Mouse (Mus musculus): ENCODE data around the gene Sult2b1. TPM values are rescaled to one million over a fixed set of nuclear protein-coding genes. Genes with fewer than 3 reads are reported as not detected.

Sult2b1 gene
- 10 to 100 TPM; 11.8 to 12.0 TPM for total RNA-seq (2021)
- long read RNA-seq, transcript Sult2b1-207 (6 exons, 1,242 nt), result major isoform, 9 of 12 reads
- long read RNA-seq, partial matches to known transcripts, result 0 of 12 reads
- long read RNA-seq, other reads (novel, unspliced or antisense), result 2 of 12 reads

DNA sequence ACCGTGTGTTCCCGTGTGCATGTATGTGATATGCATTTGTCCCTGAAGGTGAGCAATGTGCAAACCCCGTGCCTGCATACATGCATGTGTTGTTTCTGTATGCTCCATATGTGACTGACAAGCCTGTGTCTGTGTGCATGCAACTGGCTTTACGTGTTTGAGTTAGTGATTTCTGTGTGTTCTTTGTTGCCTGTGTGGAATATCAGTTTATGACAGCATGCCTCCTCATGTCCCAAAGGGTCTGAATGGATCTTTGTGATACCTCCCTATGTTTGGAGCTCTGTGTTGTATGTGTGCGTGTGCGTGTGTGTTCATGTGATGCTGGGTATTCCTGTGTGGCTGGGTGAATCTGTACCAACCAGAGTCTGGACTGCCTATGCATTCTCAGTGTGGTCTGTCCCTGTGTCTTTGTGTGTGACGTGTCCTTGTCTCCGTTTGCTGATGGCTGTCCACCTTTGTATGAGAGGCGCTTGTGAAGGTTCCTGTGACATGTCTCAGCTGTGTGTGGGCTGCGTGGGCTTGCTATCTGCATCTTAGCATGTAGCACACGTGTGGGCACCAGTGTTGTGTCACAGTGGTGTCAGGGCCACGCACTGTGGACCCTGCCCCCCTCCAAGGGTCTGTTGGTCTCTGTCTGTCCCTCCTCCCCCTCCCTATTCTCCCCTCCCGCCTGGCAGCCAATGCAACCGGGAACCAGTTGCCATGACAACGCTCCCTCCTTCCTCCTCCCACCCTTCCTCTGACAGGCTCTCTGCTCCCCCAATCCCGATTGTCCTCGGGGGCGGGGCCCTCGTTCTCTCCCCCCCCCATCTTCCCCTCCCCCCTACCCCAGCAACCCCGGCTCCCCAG is at the start of gene Sult2b1:
TSS of gene Sult2b1 (minus strand) at position 146 of the 849 bp plus-strand sequence.
- peak; percentile 93 to 94 for DNase-seq (ENCODE audit: low spot score in 2 of 2)

DNA sequence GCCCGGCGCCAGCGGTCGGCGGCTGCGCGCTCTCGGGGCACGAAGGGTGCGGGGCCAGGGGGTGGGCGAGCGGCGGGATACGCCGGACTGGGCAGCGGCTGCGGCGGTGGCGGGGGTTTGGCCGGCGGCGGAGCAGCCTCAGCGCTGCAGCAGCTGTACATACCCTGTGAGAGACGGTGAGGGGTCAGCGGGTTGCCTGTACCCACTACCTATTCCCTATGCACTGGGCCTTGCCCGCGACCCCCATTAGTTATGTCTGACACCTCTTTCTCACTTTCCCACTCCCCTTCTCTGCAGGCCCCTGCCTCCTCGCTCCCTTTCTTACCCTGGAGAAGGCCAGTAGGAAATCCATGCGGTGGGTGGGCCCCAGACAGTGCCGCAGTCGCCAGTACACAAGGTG is 49.5 kb upstream of the Sult2b1 start:
- no peak for DNase-seq (ENCODE audit: low spot score in 2 of 2)

DNA sequence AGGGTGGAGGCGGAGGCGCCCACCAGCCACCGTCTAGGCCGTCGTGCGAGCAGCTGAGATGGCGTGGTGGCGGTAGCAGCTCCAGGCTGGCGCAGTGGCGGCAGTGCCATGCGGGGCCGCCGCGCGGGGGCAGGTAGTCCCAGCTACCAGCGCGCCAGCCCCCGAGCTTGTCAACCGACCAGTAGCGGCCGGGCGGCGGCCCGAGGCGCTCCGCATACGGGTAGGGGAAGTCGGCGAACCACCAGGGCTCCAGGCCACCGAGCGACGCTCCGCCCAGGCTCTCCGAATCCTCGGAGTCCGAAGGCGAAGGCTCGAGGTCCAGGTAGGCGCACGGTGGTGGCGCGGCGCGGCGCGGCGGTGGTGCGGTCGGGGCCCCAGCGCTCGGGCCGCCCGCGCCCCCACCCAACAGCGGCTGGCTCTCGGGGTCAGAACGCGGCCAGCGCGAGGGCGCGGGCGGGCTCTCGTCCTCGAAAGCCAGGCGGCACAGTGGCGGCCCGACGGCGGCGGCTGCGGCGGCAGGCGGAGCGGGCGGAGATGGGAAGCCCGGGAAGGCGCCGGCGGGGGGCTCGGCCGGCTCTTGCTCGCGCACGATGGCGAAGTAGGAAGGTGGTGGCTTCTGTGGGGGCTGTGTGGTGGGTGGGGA is 48.8 kb upstream of the Sult2b1 start:
- DNase-seq (ENCODE audit: low spot score in 2 of 2), result no peak

DNA sequence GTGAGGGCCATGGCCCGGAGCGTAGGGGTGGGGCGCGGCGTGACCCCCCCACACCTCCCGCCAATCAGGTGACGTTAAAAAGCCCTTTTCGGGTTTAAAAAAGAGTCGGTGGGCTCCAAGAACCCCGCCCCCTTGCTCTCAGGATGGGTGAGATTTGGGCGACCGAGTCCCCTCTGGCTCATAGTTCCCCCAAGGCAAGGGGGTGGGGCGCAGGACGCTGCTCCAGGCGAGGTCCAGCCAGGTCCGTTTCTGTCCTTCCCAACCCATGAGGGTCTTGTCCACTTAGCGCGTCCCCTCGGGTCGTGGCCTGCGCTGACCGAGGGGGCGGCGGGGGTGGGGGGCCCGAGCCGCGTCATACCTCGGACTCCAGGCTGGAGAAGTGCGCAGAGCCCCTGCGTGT is 48.0 kb upstream of the Sult2b1 start:
- DNase-seq (ENCODE audit: low spot score in 2 of 2), result no peak

DNA sequence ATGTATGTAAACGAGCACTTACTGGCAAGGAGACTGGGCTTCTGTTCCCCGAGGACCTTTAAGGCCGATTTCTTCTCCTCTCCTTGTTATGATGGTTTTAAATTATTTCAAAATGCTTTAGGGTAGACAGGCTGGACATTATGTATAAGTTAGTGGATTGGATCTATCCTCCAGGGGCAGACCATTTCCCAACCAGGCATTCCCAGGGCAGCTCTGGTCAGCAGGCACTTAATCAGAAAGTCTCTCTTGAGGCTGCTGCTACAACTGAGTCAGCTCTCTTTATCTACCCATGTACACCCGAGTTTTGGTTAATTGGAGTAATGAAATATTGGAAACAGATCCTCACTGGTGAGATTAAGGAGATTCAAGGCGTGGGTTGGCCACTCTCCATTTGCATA is 46.7 kb upstream of the Sult2b1 start:
- no peak for DNase-seq (ENCODE audit: low spot score in 2 of 2)

DNA sequence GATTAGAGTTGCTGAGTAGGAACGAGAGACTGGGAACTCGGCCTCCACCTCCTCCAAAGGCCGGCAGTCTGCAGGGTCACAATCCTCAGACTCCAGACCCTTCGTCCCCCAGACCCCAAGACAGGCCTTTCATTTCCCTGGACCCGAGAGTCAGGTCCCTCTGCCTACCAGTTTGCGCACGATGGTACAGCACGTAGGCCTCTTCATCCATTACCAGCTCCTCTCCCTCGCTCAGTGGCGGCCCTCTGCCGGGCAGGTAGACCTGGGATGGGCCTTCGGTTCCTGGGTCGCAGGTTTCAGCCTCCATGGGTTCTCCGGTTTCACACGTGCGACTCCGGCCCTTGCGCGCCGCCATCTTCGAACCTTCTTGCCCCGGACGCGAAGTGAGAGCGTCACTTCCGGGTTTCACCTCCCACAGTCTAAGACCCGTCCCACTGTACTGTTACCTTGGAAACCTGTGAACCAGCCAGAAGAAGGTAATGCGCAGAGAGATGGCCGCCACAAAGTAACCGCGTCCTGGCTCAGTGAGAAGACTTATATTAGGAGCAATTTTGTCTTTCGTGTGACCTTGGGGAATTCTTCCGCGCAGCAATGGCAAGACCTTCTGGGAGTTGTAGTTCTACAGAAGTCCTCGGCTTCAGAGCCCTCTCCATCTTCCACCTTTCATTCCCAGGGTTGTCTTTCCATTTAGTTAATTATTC is 46.1 kb upstream of the Sult2b1 start, which contains the start of gene Grwd1:
TSS of gene Grwd1 (minus strand) at position 518 of the 701 bp plus-strand sequence.
- DNase-seq (ENCODE audit: low spot score in 2 of 2), result peak; percentile 80 to 85

DNA sequence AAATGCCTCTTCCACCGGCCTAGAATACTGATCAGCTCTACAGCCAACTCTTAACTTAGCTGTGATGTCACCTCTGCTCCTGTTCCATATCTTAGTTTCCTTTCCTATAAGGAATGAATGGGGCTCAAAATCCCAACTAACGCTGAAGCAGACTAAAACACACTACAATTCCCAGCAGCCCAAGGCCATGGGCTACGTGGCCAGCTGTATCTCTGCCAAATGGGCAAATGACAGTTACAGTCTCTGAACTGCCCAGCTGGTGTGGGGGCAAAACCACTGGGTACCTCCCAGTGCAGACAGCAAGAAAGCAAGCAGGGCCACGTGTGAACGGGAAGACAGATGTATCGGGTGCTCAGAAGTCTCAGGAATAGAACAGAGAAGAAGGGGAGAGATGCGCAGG is 42.2 kb upstream of the Sult2b1 start:
- DNase-seq (ENCODE audit: low spot score in 2 of 2), result no peak

DNA sequence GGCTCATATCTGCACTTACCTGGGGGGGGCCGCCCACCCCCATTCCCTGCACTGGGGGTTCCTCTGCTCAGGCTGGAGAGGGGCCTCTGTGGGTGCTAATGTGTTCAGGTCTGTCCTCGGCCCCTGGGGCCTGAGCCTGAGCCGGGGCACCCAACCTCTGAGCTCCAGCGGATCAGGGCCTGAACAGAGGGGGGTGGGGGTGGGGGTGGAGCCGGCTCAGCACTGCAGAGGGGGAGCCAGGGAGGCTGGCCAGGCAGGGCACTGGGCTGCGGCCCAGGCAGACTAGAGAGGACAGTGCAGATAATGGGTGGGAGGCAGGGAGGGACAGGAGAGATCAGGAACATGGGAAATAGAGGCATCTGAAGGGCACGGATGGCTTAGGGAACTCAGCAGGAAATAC is 40.1 kb upstream of the Sult2b1 start, which contains the start of gene Kcnj14:
TSS of gene Kcnj14 (minus strand) at position 185 of the 400 bp plus-strand sequence.
- DNase-seq (ENCODE audit: low spot score in 2 of 2), result no peak

DNA sequence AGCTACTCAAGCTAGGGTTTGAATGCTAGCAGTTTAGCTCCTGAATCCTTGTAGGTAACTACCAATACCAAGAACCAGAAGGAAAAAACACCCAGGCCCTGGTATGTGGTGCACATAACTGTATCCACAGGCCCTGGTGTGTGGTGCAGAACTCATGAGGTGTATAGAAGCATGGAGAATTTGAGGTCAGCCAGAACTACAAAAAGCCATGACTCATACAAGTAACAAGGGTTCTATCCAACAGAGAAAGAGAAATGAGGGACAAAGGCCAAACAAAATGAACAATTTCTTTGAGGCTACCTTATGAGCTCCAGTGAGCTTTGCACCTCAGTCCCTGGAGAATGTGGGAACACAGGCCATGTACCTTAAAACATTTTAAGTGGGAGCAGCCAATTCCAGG is 36.4 kb upstream of the Sult2b1 start:
- DNase-seq (ENCODE audit: low spot score in 2 of 2), result no peak

DNA sequence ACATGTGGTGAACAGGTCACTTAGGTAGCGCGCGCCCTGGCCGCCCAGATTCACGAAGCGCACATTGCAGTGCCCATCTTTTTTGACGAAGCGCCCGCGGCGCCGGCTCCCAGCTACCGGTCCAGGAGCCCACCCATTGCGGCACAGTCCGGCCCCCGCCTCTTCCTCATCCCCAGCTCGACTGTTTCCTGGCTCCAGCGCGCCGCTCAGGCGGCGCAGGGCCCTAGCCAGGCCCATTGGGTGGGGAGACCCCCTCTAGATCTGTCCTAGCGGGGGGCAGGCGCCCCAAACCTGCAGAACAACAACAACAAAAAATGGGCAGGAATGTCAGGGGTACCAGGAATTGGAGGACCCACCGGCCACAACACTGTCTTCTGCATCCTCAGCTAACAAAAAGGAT is 35.4 kb upstream of the Sult2b1 start:
- no peak for DNase-seq (ENCODE audit: low spot score in 2 of 2)

DNA sequence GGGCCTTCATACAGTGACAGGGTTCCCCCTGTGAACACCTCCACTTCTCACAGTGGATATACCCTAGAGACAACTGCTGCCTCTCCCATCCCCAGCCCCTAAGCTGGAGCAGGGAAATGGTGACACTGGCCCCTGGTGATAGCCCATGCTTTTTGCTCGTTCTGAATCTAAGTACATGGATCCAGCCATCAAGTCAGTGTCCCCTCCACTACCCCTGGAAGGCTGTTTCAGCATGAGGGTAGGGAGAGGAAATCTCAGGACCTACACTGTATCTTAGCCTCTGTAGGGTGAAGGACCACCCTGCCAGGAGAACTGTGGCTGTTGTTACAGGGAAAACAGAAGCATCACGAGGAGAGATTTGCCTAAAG is 31.5 kb upstream of the Sult2b1 start:
- DNase-seq (ENCODE audit: low spot score in 2 of 2), result no peak

DNA sequence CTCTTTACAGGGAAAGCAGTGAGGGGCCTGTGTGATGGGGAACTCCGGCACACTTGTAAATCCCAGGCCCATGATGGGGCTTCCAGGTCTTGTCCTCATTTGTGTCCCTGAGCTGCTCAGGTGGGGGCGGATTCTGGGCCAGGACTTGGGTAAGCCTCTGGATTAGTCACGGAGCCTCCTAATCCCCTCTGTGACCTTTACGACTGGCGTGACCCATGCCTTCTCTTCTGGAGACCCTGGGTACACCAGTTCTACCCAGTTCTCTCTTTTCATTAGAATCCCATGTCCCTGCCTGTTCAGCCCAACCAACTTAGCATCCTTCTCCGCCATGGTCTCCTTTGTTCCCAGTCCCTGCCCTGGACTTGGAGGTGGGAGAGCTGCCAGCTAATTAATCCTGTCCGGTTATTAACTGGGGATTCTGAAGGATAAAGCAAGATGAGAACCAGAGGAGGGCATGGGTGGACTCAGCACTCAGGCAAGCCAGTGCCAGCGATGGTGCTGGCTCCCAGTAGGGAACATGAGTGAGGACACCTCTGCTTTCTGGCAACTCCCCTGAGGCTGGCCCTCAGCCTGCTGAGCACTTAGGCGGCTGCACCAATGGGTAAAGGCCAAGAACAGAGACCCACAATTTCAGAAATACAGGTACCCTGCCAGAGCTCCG is 31.0 kb upstream of the Sult2b1 start:
- no peak for DNase-seq (ENCODE audit: low spot score in 2 of 2)

DNA sequence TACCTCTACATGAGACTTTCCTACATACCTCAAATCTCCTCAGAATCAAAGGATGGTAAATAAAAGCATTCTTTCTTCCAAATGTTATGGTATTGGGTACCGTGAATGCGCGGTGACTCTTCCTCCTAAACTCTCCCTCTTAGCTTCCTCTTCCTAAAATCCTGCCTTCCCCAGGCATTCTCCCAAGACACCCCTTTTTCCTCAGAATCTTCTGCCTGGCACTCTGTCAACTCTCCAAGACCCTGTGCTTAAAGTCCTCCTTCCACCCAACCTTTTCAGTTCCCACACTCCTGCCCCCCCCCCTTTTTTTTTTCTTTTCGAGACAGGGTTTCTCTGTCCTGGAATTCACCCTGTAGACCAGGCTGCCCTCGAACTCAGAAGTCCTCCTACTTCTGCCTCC is 30.4 kb upstream of the Sult2b1 start:
- DNase-seq (ENCODE audit: low spot score in 2 of 2), result no peak

DNA sequence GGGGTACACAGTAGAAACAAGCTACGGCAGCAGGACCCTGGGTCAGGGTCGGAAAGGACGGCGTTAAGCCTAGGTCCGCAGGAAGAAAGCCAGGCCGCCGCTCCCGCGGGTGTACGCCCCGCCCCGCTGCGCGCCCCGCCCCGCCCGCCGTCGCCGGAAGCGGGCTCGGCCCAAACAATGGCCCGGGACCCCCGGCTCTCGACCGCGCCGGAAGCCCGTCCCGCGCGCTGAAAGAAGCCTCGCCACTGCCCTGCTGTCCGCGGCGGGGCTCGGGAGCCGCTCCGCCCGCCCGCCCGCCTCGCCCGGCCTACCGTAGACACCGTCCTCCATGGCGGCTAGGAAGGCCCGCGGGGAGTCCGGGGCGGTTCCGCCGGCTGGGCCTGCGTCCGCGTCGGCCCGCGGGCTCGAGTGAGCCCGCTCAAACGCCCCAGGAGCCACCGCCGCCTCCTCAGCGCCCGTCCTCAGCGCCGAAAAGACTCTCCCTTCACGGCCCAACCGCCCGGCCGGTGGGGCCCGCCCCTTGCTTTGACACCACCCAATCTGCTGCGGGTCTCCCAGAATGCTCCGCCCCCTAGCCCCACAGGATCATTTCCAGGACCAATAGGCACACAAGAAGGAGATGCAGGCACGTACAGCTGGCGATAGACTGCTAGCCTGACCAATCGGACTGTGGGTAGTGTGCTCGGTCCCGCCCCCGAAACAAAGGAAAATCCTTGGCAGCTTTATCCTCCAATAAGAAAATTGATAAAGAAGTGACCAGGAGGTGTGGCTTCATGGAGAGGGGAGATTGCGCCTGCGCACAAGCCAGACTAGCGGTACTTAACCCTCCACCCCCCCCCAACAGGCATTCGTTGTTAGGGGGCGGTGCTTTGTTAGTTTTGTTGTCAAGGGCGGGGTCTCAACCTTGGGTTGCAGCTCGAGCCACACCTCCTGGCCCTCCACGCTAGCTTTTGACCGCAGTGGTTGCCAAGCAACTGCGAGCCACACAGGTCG is 29.6 kb upstream of the Sult2b1 start, which contains the start of gene Cyth2:
TSS of gene Cyth2 (minus strand) at position 795 of the 993 bp plus-strand sequence.
- DNase-seq (ENCODE audit: low spot score in 2 of 2), result peak; percentile 99

DNA sequence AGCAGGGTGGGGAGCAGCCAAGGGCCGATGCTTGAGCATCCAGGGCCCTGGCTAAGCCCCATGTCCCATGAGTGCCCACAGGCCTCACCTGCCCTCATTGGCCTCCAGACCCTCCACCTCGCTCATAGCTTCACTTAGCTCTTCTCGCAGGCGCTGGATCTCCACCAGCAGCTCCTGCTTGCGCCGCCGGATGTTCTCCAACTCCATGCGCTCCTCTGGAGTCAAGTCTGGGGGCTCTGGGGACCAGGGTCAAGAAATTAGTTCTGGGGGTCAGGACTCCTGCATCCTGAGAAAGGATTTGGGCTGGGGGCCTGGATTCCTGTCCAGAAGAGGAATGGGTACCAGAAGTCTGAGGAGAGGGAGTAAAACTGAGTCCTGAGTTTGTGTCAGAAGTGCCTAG is 28.5 kb upstream of the Sult2b1 start:
- DNase-seq (ENCODE audit: low spot score in 2 of 2), result no peak

DNA sequence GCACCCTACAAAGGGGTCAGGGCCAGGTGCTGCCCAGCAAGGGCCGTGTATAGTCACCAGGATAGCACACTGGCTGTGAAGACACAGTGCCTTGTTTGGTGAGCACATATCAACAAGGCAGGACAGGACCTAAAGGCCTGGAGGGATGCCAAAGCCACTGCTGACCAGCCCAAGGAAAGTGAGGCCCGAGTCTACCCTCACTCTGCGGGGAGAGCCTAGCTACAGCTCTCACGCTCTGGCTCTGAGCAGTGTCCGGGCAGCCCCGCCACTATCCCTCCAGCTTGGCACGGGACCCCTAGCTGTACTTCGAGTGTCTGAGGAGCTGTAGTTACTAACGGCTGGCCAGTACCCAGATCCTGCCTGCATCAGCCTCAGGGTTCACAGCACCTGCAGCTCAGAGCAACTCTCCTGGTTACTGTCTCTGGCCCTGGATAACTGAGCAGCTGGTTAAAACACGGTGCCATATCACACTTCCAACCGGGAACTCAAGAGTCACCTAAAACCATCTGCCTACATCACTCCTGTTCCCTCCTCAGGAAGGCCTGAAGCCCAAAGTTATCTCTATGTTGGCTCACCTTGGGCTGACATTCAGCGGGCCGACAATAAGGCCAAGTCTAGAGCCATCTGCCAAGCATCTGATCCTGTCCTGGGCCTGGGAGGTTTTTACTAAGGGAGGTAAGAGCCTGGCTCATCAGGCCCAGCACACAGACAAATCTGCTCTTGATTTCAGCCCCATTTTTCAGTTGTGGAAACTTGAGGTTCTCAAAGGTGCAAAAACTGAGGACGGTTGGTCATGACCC is 25.0 kb upstream of the Sult2b1 start:
- DNase-seq (ENCODE audit: low spot score in 2 of 2), result peak in 1 of 2 experiments; percentile 14

DNA sequence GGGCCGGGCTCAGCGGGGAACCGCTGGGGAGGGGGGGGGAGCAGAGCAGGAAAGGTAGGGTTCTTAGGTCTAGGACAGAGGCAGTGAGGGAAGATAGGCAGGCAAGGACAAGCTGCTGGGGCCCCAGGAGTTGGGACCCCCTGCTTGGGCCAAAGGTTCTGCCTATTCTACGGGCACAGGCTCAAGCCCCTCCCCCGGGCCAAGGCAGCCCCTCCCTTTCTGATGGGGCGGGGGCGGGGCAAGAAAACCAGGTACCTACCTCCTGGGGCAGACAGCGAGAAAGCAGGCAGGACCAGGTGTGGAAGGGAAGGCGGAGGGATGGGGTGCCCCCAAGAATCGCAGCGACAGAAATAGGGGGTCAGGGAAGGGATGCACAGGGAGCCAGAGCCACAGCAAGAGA is 24.0 kb upstream of the Sult2b1 start:
- DNase-seq (ENCODE audit: low spot score in 2 of 2), result no peak

DNA sequence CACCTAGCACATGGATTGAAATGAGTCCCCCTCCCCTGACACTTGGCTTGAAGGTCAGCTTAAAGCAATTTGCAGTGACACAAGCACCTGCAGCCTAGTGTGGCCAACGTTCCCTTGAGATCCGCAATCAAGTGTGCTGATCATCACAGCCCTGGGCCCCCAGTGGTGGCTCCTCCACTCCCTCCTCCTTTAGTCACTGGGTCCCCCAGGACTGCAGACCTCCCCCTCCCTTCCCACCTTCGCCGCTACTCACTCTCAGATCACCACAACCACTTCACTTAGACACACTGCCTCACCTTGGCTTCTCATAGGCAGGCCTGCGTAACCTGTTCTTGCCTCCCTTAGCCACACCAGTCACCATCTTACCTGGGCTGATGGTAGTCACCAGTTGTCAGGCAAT is 21.5 kb upstream of the Sult2b1 start:
- no peak for DNase-seq (ENCODE audit: low spot score in 2 of 2)

DNA sequence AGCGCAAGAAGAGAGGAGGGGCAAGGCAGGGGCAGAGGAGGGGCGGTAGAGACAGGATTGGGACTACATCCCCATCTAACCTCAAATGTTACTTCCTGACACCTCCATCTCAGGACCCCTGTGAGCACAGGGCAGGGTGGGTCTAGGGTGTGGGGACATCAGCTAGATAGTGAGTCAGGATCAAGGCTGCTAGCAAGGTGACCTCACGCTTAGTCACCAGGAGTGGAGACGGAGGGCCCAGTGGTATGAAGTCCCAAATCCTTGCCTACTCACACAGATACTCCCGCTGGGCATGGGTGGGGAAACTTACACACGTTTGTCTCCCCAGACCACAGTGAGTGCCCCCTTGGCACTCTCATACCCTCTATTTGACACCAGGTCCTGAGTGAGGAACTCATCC is 18.1 kb upstream of the Sult2b1 start:
- DNase-seq (ENCODE audit: low spot score in 2 of 2), result no peak
